Mouse (Mus musculus): ENCODE measurements around the gene Plcb2. TPM values are rescaled to one million over a fixed set of nuclear protein-coding genes. Genes with fewer than 3 reads are reported as not detected.

The Plcb2 gene
- total and polyA plus RNA-seq, 3 experiments = 0.97 to 2.4 (median 1.6) TPM

DNA sequence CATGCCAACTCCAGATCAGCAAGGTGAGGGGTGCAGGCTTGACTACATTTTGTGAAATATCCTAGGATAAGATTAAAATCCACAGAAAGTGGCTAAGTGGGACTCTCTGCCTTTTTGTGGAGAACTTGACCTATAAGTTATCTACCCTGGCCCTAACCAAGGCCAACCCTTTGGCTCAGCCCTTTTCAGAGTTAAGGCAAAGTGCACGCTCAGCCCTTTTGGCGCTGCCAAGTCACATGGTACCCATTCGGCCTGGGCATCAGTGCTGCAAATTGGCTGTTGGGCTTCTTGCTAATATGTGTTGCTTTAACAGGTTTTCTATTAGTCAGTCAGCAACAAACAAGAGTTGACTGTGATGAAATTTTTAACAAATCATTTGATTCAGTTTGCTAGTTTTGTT lies 40.4 kb downstream of the Plcb2 start:
- DNase-seq = peak; percentile 83

- DNase-seq = peak; percentile 16
These were observed 41.5 kb downstream of the Plcb2 start for GRCm38 (mm10) chr2:118686693-118687092.

- DNase-seq = no peak
These were observed 43.1 kb downstream of the Plcb2 start for GRCm38 (mm10) chr2:118685088-118685487.

DNA sequence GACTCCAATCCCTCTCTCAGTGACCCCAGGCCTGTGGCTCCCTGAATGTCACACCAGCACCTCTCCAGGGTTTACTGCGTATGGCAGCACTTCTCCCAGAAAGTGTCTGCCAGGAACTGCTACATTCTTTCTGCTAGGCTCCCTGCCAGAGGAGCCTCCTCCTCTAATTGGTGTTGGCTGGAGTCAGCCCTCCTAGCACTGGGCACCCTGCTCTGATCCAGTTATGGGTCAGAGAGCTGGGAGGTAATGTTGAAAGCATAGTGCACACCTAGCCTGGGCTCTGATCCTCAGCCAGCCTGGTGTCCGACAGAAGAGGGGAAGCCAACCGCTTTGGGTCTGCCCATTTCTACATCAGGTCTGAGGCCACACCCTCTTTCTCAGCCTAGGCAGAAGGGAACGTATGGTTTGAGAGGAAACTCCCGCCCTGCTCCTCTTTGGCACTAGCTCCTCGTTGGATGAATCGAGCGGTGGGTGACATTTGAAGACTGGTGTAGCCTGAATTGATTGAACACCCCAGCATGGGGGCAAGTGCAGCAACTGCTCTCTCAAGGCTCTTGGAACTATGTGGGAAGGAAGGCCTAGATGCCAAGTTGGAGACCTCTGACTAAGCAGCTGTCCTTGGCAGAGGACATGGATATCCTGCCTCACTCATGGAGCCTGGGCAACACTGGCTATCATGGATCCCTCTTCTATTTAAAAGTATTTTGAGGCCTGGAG lies 45.5 kb downstream of the Plcb2 start:
- peak; percentile 86 for DNase-seq

DNA sequence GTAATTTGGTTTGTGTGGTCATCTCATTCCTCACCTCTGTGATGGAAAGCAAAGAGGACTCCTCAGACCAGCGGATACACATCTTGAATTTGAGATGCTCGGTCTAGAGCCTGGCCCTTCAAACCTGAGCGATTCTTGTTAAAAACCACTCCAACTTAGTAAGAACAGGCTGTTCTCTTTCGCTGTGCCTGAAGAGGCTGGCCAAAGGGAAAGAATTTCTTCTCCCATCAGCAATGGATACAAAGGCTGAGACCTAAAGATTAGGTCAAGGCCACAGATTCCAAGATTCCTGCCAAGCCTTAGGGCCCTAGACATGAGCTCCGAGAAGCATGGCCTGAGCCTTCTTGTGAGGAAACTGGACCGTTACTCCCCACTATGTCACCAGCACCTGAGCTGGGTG lies 47.3 kb downstream of the Plcb2 start:
- no peak for DNase-seq

GRCm38 (mm10) chr2:118679577-118679976 lies 48.7 kb downstream of the Plcb2 start:
- no peak for DNase-seq

DNA sequence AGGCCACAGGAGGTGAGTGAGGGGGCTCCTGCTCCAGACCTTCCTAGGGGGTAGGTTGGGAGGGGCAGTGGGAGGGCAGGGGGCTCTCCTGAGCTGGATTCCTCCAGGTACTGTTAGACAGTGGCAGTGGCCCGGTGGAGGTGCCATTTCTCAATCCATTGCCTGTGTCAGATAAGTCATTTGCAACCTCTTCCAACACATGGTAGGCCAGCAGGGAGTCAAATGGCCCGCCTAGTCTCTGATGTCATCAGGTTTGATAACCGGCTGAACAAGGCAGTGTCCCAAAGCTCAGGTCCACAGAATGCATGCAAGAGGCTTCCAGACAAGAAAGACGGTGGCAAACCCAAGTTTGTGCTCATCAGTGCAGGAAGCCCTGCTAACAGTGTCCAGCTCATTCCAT lies 50.4 kb downstream of the Plcb2 start:
- no peak for DNase-seq

- peak; percentile 83 for DNase-seq
These were observed 51.1 kb downstream of the Plcb2 start for GRCm38 (mm10) chr2:118676839-118677741.

DNA sequence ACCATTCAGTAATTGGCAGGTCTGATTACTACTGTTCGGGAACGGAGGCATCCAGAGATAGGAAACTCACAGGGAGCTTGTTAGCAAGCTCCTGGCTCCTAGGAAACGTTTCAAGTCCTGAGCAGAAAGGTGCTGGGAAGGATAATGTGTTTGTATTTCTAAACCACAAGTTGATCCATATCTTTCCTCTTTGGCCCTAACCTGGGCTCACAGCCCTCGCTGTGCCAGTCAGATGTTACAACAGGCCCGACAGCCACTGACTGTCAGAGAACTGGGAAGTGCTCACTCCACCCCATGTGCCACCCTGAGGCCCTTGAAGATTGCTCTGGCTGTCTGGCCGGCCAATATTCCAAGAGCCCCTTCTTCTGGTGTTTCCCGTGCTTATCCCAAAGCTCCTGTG lies 53.7 kb downstream of the Plcb2 start:
- no peak for DNase-seq

- DNase-seq = no peak
These were observed 54.4 kb downstream of the Plcb2 start for GRCm38 (mm10) chr2:118673686-118674465.

DNA sequence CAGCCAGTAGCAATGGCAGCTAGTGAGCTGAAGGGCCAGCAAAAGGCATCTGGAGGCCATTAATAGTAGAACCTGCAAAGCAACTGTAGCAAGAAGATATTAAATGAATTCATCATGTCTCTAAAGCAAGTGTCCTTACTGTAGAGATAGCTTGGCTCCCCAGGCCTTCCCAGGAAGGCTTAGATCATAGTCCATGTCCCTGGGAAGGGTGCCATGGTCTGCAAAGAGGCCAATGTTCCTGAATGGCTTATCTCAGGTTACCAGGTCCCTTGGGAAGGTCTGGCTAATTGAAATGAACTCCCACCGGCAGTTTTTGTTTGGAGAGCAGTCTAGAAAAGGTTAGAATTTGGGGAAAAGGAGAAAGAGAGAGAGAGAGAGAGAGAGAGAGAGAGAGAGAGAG lies 56.5 kb downstream of the Plcb2 start:
- peak; percentile 78 for DNase-seq

GRCm38 (mm10) chr2:118669785-118670184 lies 58.5 kb downstream of the Plcb2 start:
- peak; percentile 80 for DNase-seq

DNA sequence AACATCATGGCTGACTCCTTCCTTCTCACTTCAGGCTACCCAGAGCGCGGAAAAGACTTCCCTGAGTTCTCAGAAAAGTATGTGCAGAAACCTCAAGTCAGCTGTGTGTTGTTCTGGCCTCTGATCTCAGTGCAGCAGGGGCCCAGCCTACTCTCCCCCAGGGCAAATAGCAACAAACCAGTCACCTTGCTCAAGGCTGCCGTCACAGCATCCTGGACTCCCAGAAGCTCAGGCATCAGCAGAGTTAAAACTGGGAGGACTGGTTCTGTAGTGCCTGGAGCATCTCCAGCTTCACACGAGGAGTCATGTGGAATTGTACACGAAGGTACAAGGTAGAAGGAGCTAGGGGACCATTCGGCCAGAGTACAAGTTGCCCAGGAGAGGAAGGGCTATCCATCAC lies 59.0 kb downstream of the Plcb2 start:
- DNase-seq = no peak

- DNase-seq = peak; percentile 77
These were observed 61.1 kb downstream of the Plcb2 start for GRCm38 (mm10) chr2:118667181-118667580.

- DNase-seq = no peak
These were observed 62.6 kb downstream of the Plcb2 start for GRCm38 (mm10) chr2:118665616-118666015.

- peak; percentile 53 for DNase-seq
These were observed 63.2 kb downstream of the Plcb2 start for GRCm38 (mm10) chr2:118664975-118665516.

- peak; percentile 77 for DNase-seq
These were observed 64.2 kb downstream of the Plcb2 start for GRCm38 (mm10) chr2:118663804-118664766.

DNA sequence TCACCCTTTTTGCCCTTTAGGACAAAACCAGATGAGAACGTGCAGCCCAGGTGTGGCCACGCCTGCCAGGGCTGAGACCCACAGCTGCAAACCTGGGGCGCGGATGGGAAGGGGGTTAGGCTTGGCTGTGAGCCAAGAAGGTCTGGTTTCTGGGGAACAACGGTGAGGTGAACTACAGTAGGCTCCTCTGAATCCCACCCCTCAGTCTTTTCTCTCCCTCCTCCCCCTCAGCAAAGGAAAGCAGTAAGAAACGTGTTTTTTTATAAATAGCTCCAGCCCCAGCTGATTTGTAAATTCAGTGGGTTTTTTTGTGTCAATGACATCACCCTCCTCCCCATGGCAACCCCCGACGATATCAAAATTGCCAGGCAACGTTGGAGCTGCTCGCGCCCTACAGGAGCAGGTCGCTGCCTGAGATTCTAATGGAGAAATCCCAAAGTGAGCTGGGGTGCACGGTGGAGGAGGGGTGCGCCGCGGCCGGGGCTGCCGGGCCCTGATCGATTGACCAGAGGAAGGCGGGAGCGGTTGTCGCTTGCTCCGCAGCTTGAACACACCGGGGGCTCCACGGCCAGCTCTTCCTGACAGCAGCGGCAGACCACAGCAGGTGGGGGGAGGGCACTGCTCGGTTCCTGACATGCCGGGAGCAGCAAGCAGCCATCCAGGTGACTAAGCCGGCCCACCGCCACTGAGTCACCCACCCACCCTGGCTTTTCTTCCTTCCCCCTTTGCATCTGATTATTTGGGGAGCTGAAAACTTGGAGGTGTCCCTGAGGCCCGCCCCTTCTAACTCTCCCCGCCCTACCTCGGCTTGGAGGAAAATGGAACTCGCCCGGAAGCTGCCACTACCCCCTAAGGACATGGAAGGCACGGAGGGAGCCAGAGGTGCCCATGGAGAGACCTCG lies 65.1 kb downstream of the Plcb2 start, which contains the start of gene Pak6:
Gene Pak6 (plus strand): TSS at position 402 of the 902 bp plus-strand sequence.
- DNase-seq = peak; percentile 78

GRCm38 (mm10) chr2:118661891-118662290 lies 66.3 kb downstream of the Plcb2 start:
- DNase-seq = no peak

DNA sequence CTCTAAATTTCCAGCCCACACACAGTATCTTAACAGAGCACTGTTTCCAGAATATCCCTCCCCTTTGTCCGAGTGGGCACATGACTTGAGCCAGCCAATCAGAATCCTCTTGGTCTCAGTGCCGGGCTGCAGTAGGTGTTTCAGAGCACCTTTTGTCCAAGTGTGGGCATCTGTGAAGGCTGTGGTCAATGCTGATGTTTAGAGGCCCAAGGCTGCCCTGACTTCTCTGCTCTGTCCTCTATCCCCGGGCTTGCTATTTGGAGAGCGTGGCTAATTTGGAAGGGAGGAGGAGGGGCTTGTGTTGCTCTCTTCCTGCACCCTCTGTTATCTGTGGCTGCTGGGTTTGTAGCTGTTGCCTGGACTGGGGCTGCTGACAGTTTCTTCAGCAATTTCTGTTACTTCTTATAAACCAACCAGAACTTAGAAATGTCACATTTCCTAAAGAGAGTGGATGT lies 68.2 kb downstream of the Plcb2 start:
- peak; percentile 71 for DNase-seq

Measured in adrenal gland, adult 2 months (tissue).